Mouse (Mus musculus) heart, adult 8-10 months (tissue): ENCODE data around the gene Bckdhb. TPM values are rescaled to one million over a fixed set of nuclear protein-coding genes. Genes with fewer than 3 reads are reported as not detected.
"Not testable (repeated sequence)": the region's sequence is repeated elsewhere in the genome, so short reads cannot be mapped to it uniquely, and the experiment has no call there.

Experiments used
- DNase-seq: peaks from one replicate; pipeline ENCODE4 v3.0.0; 2022; ENCODE audit warnings: low spot score
- total RNA-seq, 4 experiments: library from RNA; stranded (reverse); gene quantifications; 2 replicates each; pipeline ENCODE4 v1.2.4; 2022

Gene Bckdhb
- total RNA-seq, 4 experiments from 2014 or later: 103 to 114 (median 108) TPM

DNA sequence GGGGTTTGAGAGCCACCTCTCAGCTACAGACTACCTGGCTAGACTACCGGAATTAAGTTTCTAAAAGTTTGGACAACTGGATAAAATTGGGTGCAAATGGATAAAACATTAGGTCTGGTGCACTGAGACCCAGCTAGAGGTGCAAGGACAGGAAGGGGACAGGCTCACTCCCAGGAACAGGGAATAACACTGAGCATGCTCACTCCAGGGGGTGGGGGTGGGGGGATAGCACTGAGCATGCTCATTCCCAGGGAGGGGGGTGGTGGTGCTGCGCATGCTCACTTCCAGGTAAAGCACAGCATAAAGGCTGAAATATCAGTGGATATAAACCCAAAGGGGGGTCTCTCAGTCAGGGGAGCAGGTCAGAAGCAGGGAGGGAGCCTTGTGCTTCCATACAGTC is 120.7 kb downstream of the Bckdhb start:
- DNase-seq: no peak

- DNase-seq: no peak
Measured at GRCm38 (mm10) chr9:84046334-84046733, 121.4 kb downstream of the Bckdhb start.

- DNase-seq: no peak
Measured at GRCm38 (mm10) chr9:84046961-84047360, 122.0 kb downstream of the Bckdhb start.

- DNase-seq: no peak
Measured at GRCm38 (mm10) chr9:84047436-84047835, 122.5 kb downstream of the Bckdhb start.

DNA sequence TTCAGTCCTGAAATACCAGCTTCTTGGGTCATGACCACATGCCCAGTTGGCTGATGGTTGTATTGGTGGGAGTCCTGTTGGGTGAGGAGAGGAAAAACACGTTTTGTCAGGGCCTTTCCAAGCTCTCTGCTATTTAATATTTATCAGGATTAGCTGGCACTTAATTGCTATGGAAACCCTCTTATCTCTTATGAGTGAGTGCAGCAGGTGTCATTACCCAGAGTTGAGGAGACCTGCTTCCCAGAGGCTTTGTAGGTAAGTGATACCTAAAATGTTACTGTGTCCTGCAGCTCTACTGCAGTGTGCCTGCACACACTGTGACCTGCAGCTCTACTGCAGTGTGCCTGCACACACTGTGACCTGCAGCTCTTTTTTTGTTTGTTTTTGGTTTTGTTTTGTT is 124.2 kb downstream of the Bckdhb start:
- DNase-seq: no peak

DNA sequence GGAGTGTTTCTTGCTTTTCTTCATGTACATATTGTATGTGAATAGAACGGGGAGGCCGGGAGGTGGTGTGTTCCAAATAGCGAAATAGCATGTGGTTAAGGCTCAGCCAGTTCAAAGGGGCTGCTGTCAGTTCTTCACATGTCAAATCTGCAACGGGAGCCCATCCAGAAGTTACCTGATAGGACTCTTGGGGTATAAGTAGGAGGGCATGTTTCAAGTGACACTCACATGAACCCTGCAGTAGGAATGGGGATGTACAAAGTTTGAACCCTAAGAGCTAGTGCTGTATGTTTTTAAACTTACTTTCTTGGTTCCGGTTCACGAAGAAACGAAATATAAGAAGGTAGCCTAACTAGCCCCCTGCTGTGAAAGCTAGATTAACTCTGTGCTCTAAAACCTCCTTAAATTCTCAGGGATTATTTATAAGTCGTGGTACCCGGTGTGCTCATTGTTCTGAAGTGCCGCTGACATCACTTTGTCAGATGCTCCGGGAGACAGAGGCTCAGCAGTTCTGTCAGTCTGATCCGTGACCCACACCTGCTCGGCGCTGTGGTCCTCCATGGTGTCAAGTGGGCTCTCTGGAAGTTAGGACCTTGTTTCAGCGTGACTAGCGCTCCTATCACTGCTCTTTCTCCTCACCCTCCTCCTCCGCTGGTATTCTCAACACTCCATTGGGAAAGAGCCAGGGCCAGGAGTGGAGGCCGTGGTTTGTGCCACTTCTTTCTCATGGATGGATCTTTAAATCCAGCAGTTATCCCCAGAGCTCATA is 126.1 kb downstream of the Bckdhb start:
- DNase-seq: no peak

DNA sequence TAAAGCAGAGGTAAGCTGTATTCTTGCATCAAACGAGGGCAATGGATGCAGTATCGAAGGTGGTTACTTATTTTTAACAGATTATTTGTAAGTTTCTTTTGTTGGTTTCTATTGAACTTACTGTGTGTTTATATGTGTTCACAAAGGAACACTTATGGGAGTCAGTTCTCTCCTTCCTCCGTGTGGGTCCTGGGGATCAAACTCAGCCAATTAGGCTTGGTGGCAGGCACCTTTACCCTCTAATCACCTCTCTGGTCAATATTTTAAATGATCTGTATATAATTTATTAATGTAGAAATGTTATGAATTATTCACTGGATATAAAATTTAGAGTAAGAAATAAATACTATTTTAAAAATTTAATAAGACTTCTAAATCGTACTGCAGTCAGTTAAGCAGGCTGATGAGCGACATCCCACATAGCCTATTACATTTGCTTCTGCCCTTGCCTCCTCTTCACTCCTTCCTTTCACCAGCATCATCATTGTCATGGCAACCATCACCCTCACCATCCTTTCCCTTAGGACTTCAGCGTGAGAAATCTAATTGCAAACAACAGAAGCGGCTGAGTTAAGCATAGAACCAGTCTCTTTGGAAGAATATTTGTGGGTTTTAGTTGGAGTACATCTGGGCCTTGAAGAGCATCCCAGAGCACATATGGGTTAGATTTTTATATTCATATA is 130.3 kb downstream of the Bckdhb start:
- no peak for DNase-seq

DNA sequence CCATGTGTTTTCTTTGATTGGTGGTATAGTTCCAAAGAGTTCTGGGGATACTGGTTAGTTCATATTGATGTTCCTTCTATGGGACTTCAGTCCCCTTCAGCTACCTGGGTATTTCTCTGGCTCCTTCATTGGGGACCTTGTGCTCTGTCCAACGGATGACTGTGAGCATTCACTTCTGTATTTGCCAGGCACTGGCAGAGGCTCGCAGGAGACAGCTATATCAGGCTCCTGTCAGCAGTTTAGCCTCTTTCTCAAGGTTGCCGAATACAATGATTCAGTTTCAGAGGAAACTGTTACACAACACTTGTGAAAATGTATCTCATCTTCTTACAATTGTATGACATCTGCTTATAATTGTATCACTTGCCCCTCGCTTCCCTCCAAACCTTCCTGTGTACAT is 135.8 kb downstream of the Bckdhb start:
- DNase-seq: not testable (repeated sequence)

- no peak for DNase-seq
Measured at GRCm38 (mm10) chr9:84063617-84064016, 138.7 kb downstream of the Bckdhb start.

DNA sequence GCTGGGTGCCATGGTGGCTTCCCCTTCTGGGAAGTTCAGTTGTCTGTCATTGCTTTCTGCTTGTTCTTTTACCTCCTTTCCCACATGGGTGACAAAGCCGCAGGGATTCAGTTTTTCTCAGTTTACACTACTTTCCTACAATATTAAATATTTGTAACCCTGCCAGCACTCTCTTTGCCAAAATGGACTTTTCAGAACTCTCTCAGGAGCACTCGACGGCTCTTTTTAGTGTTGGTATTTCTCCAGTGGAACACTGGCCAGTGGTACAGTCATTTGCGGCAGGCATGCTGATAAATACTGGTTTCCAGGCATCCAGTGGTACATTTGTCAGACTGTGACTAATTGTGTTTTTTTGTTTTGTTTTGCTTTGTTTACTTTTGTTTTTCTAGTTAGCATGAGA is 139.2 kb downstream of the Bckdhb start:
- DNase-seq: peak; percentile 32

DNA sequence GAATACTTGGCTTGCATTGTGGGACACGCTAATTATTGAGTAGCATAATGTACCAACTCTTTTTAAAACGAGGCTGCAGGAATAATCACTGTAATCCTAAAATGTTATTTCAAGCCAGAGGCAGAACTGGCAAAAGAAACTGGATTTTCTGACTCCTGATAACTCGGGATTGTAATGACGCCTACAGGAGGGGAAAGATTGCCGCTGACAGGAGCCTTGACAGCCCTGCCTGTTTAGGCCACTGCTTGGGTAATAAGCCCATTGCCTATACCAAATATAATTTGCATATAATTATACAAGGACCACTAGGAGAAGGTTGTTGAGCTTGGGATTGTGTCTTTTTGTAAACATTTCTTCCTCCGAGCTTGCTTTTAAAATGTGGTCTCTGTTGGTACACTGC is 145.3 kb downstream of the Bckdhb start:
- DNase-seq: no peak

DNA sequence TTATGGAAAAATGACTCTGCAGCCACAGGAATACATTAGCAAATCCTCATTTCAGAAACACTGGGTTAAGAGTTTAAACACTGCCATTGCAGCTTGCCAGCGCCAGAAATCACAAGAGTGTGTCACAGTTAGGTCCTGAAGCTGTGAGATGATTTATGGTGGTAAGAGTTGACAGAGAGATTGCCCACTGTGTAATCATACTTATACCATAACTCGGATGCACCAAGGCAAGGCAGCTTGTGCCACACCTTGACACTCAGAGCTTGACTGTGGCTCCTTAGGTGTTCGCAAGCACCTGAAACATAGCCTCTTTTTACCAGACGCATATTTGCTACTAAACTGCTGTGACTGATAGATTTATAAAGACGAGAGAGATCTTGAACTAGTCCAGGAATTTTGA is 145.8 kb downstream of the Bckdhb start:
- no peak for DNase-seq

GRCm38 (mm10) chr9:84072534-84072933 is 147.6 kb downstream of the Bckdhb start:
- no peak for DNase-seq

DNA sequence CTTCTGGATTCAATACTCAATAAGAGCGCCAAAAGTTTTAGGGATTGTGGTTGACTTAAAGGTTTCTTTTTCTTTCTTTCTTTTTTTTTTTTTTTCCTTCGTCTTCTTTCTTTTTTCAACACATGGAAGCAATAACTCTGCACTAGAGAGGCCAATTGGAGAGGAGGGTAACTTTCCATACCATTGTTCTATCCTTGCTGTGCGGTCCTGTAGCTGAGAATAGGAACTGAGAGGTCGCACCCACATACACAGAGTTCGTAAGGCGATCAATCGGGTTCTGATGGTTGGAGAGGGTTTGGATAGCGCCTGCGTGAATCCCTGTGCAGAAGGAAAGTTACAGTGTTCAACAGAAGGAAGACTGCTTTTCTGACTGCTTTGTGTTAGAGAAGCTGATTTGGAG is 148.3 kb downstream of the Bckdhb start:
- no peak for DNase-seq

DNA sequence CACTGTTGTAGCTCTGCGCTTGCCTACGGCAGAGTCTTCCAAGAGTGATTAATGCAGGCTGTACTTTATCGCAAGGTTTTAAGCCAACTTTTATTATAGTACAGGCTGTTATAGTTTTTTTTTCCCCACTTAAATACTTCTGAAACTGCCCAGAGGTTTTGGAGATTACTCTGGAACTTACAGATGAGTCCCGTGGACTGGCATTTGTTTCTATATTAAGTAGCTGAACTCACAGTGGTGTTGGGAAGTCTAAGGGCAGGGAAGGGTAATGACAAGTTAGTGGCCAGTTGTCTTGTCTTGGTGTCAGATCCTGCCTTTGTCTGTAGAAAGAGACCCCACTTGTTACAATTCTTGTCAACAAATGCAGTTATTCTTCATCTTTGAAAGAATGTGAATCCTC is 158.6 kb downstream of the Bckdhb start:
- peak; percentile 40 for DNase-seq

DNA sequence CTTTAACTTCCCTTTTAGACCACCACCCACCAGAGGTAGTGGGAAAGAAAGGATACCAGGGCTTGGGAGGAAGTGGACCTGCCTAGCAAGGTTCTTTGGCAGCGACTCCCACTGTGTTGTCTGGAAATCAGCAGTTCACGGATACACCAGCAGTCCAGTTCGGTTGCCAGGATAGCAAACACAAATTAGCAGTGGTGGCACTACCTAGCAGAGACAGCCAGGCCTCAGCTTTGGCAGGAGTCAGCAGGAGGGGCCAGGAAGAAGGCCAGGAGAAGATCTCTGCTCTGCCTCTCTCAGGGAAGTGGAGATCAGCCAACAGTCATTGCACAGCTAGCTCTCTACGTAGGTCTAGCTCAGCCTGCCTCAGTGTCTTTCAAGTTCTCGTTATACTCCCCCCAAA is 159.7 kb downstream of the Bckdhb start:
- DNase-seq: no peak

DNA sequence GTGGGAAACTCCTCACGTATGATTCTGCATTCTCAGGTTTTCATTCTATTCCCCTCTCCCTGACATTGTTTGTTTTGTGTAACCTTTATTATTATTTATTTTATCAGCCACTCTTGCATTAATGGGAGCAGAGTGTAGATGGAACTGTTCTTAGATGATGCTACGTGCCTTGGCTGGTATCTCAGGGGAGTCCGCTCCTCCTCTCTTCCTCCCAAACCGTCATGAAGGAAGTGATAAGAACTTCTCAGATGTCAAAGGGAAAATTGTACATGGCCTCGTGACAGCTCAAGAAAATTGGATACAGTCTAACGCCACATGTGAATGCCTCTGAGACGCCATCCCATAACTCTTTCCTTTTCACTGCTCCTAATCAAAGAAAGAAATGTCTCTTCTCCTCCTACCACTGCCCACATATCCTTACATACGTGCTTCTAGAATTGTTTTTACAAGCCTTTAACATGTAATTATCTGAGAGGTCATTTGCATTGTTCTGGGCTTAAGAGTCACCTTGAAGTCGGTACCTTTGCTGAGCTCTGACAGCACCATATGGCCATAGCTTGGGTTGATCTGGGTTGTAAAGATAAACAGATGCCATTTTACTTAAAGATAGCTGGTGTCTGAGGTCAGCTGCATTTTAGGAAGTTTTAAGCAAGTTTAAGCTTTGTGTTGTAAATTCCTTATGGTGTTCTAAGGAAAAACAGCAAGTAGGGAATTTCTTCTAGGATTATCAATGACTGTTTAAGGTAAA is 165.5 kb downstream of the Bckdhb start:
- no peak for DNase-seq

DNA sequence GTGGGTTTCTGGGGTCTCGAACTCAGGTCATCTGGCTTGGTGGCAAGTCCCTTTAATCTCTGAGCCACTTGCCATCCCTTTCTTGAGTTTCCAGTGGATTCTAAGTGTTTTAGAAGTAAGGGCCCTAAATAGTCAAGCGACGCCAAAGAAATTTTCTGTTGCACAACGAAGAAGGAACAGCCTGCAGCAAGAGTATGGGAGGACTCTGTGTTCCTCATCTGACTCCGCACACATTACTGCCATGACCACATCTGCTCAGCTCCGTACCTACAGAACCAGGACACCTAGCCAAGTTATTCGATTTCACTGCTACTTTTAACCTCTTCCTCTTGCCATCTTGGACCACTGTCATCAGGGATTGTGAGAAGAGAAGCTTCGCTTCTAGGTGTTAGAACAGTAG is 168.0 kb downstream of the Bckdhb start:
- no peak for DNase-seq

DNA sequence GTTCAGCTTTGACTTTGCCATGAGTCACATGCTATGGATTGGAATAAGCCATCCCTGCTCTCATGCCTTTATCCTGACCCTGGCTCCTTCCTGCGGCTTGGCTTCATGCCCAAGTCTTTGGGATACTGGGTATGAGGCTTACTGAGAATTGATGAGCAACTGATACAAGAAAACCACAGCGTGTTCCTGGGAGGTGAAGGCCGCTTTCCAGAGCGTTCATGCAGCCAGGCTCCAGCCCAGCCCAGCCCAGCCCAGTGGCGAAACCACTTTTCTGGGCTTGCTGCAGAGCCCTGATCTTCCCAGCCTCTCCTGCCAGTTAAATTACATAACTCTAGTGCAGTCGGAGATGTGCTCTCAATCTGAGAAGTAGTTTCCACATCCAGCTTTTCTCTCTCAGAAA is 169.2 kb downstream of the Bckdhb start:
- DNase-seq: no peak

- no peak for DNase-seq
Measured at GRCm38 (mm10) chr9:84096484-84097015, 171.6 kb downstream of the Bckdhb start.

DNA sequence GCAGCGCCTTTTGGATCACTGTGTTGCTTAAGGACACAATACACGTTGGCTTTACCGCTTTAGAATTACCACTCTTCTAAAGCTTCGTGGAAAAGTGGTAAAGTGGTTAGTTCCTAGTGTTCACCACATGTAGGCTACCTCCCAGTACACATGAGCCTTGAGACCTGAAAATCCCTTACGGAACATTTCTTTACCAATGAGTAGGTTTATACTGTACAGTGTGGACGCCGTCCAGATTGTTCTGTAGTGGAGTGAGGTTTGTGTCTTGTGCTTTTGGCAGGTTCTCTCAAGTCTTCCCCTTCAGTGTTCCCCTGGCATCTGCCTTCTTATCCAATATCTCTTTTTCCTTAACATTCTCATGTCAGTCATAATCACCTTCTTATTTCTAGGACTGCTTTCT is 178.4 kb downstream of the Bckdhb start:
- DNase-seq: no peak

- DNase-seq: no peak
Measured at GRCm38 (mm10) chr9:84106438-84106837, 181.5 kb downstream of the Bckdhb start.
